Mouse (Mus musculus): ENCODE measurements around the gene Prkaa1. TPM values are rescaled to one million over a fixed set of nuclear protein-coding genes. Genes with fewer than 3 reads are reported as not detected.

Prkaa1 gene
- polyA plus RNA-seq, 1 experiment from 2014 or later = 25.9 TPM

Other genes with a start within 250 kb of the Prkaa1 start
- not detected in 2 replicates for gene Mroh2b, start 245.1 kb upstream of the Prkaa1 start, polyA plus RNA-seq (2015; fragmentation: Nextera tagmentation; extraction: Ambion mirVana)
- gene C7, start 80.1 kb upstream of the Prkaa1 start, polyA plus RNA-seq (2015; fragmentation: Nextera tagmentation; extraction: Ambion mirVana) = 0.11 and 0.14 TPM in 2 replicates
- gene Card6, start 35.3 kb upstream of the Prkaa1 start, polyA plus RNA-seq (2015; fragmentation: Nextera tagmentation; extraction: Ambion mirVana) = 1.7 and 1.8 TPM in 2 replicates
- 531 and 618 TPM in 2 replicates for gene Rpl37, start 27.2 kb upstream of the Prkaa1 start, polyA plus RNA-seq (2015; fragmentation: Nextera tagmentation; extraction: Ambion mirVana)
- gene Ttc33, start 41.7 kb downstream of the Prkaa1 start, polyA plus RNA-seq (2015; fragmentation: Nextera tagmentation; extraction: Ambion mirVana) = 32.9 and 38.2 TPM in 2 replicates
- gene Ptger4, start 100.3 kb downstream of the Prkaa1 start, polyA plus RNA-seq (2015; fragmentation: Nextera tagmentation; extraction: Ambion mirVana) = 5.0 and 5.4 TPM in 2 replicates

Data from intestine, embryonic 15.5 days (tissue).